Mouse (Mus musculus) hindbrain, embryonic 10.5 days (tissue): ENCODE data around the gene Soat2. TPM values are rescaled to one million over a fixed set of nuclear protein-coding genes. Genes with fewer than 3 reads are reported as not detected.

Experiments used
- DNase-seq: peaks from one replicate; pipeline ENCODE4 v3.0.0-alpha.2; 2017; ENCODE audit warnings: low spot score
- H3K27ac ChIP-seq: fragments of 300-500 bp; sonication (generic); 2 replicates; pipeline ENCODE4 v1.5.1; 2016; ENCODE audit warnings: mild to moderate bottlenecking, moderate library complexity
- H3K27me3 ChIP-seq: fragments of 300-500 bp; sonication (generic); 2 replicates; pipeline ENCODE4 v1.6.1; 2016; ENCODE audit warnings: mild to moderate bottlenecking; ENCODE audit not compliant: poor library complexity, insufficient read depth, severe bottlenecking
- H3K36me3 ChIP-seq: fragments of 300-500 bp; sonication (generic); 2 replicates; pipeline ENCODE4 v1.6.1; 2016; ENCODE audit warnings: mild to moderate bottlenecking, moderate library complexity
- H3K4me1 ChIP-seq: fragments of 300-500 bp; sonication (generic); replicated peaks from 2 replicates; pipeline ENCODE4 v1.6.1; 2016; ENCODE audit warnings: mild to moderate bottlenecking
- H3K4me3 ChIP-seq: fragments of 300-500 bp; sonication (generic); 2 replicates; pipeline ENCODE4 v1.5.1; 2016; ENCODE audit warnings: mild to moderate bottlenecking, moderate library complexity
- H3K9me3 ChIP-seq: fragments of 300-500 bp; sonication (generic); 2 replicates; pipeline ENCODE4 v1.6.1; 2016; ENCODE audit warnings: mild to moderate bottlenecking, moderate library complexity
- WGBS: fragments of 180-500 bp; shearing (Covaris S2); methylation state at CpG from one replicate; pipeline ENCODE4 v1.1.7; 2016; 5-methylcytosine and 5-hydroxymethylcytosine counted together
- polyA plus RNA-seq: library from polyadenylated mRNA; unstranded; fragments of >200 nt; fragmentation: Nextera tagmentation; extraction: Ambion mirVana; gene quantifications from 2 replicates; pipeline ENCODE4 v1.2.1, GENCODE M21; 2016

Soat2 gene
- polyA plus RNA-seq, 1 experiment from 2014 or later = 0.38 TPM

- WGBS = 45% methylated on average over 13 of the region's 13 CpGs
- Histone ChIP-seq H3K4me3 (0 out of 2 replicates have a peak overlapping the region, but pooled peaks have one; percentile 48), H3K27ac (no peak overlapping the region), H3K36me3 (peaks cover 21% of the 10 kb centered on the region; the same call in 1 of the 2 replicates), H3K9me3 (no peaks in the 10 kb centered on the region), H3K27me3 (peaks cover 56% of the 10 kb centered on the region), H3K4me1 (peaks cover 67% of the 10 kb centered on the region)
- peak; percentile 73 for DNase-seq
Observed at GRCm38 (mm10) chr15:102107689-102108573, 42.4 kb upstream of the Soat2 start.

GRCm38 (mm10) chr15:102108651-102109525, 41.4 kb upstream of the Soat2 start:
- Histone ChIP-seq H3K36me3 (peaks cover 21% of the 10 kb centered on the region; the same call in 1 of the 2 replicates), H3K9me3 (no peaks in the 10 kb centered on the region), H3K27ac (no peak overlapping the region), H3K27me3 (peaks cover 47% of the 10 kb centered on the region), H3K4me1 (peaks cover 58% of the 10 kb centered on the region), H3K4me3 (no peak overlapping the region)
- 51% methylated on average over 18 of the region's 18 CpGs for WGBS
- peak; percentile 76 for DNase-seq

GRCm38 (mm10) chr15:102110271-102110670, 40.1 kb upstream of the Soat2 start:
- 91% methylated on average over 7 of the region's 7 CpGs for WGBS
- no peak overlapping the region for H3K4me3 ChIP-seq
- peaks cover 48% of the 10 kb centered on the region for H3K4me1 ChIP-seq
- H3K9me3 ChIP-seq = no peaks in the 10 kb centered on the region
- peaks cover 32% of the 10 kb centered on the region for H3K36me3 ChIP-seq
- peaks cover 33% of the 10 kb centered on the region for H3K27me3 ChIP-seq
- H3K27ac ChIP-seq = no peak overlapping the region
- DNase-seq = no peak

GRCm38 (mm10) chr15:102110701-102111494, 39.4 kb upstream of the Soat2 start:
- 80% methylated on average over 29 of the region's 29 CpGs for WGBS
- H3K27ac ChIP-seq = no peak overlapping the region
- peaks cover 38% of the 10 kb centered on the region for H3K36me3 ChIP-seq
- H3K9me3 ChIP-seq = no peaks in the 10 kb centered on the region
- peaks cover 27% of the 10 kb centered on the region for H3K27me3 ChIP-seq
- no peak overlapping the region for H3K4me3 ChIP-seq
- peaks cover 43% of the 10 kb centered on the region for H3K4me1 ChIP-seq
- DNase-seq = no peak

- 83% methylated on average over 11 of the region's 11 CpGs for WGBS
- H3K36me3 ChIP-seq = peaks cover 44% of the 10 kb centered on the region
- H3K4me3 ChIP-seq = no peak overlapping the region
- no peak for DNase-seq
- peaks cover 21% of the 10 kb centered on the region for H3K27me3 ChIP-seq
- H3K9me3 ChIP-seq = no peaks in the 10 kb centered on the region
- peaks cover 39% of the 10 kb centered on the region for H3K4me1 ChIP-seq
- no peak overlapping the region for H3K27ac ChIP-seq
Observed at GRCm38 (mm10) chr15:102111495-102111829, 38.9 kb upstream of the Soat2 start.

GRCm38 (mm10) chr15:102112181-102112580, 38.1 kb upstream of the Soat2 start:
- no peak overlapping the region for H3K27ac ChIP-seq
- peaks cover 14% of the 10 kb centered on the region for H3K27me3 ChIP-seq
- DNase-seq = no peak
- WGBS = 89% methylated on average over 6 of the region's 6 CpGs
- H3K9me3 ChIP-seq = no peaks in the 10 kb centered on the region
- H3K36me3 ChIP-seq = peaks cover 51% of the 10 kb centered on the region
- H3K4me3 ChIP-seq = no peak overlapping the region
- H3K4me1 ChIP-seq = peaks cover 35% of the 10 kb centered on the region

- no peaks in the 10 kb centered on the region for H3K9me3 ChIP-seq
- 86% methylated on average over 8 of the region's 8 CpGs for WGBS
- DNase-seq = no peak
- no peak overlapping the region for H3K4me3 ChIP-seq
- peaks cover 35% of the 10 kb centered on the region for H3K4me1 ChIP-seq
- peaks cover 7% of the 10 kb centered on the region for H3K27me3 ChIP-seq
- peaks cover 57% of the 10 kb centered on the region for H3K36me3 ChIP-seq
- H3K27ac ChIP-seq = no peak overlapping the region
Observed at GRCm38 (mm10) chr15:102112827-102113226, 37.5 kb upstream of the Soat2 start.

- DNase-seq = no peak
- peaks cover 66% of the 10 kb centered on the region for H3K36me3 ChIP-seq
- 81% methylated on average over 4 of the region's 4 CpGs for WGBS
Observed at GRCm38 (mm10) chr15:102113674-102114073, 36.7 kb upstream of the Soat2 start.

GRCm38 (mm10) chr15:102114651-102115260, 35.6 kb upstream of the Soat2 start:
- Histone ChIP-seq H3K36me3 (peaks cover 74% of the 10 kb centered on the region), H3K27ac (no peak overlapping the region), H3K27me3 (no peaks in the 10 kb centered on the region), H3K9me3 (no peaks in the 10 kb centered on the region), H3K4me1 (peaks cover 34% of the 10 kb centered on the region), H3K4me3 (no peak overlapping the region)
- DNase-seq = no peak
- WGBS = 86% methylated on average over 7 of the region's 7 CpGs

More at GRCm38 (mm10) chr15:102113674-102114073, 36.7 kb upstream of the Soat2 start:
- Histone ChIP-seq H3K4me1 (peaks cover 38% of the 10 kb centered on the region), H3K27ac (no peak overlapping the region), H3K9me3 (no peaks in the 10 kb centered on the region), H3K27me3 (no peaks in the 10 kb centered on the region), H3K4me3 (no peak overlapping the region)

- 67% methylated on average over 9 of the region's 9 CpGs for WGBS
- Histone ChIP-seq H3K36me3 (peaks cover 80% of the 10 kb centered on the region), H3K9me3 (no peaks in the 10 kb centered on the region), H3K4me3 (no peak overlapping the region), H3K27me3 (no peaks in the 10 kb centered on the region), H3K4me1 (peaks cover 32% of the 10 kb centered on the region), H3K27ac (no peak overlapping the region)
- no peak for DNase-seq
Observed at GRCm38 (mm10) chr15:102115731-102116231, 34.5 kb upstream of the Soat2 start.

- Histone ChIP-seq H3K27me3 (no peaks in the 10 kb centered on the region), H3K36me3 (peaks cover 80% of the 10 kb centered on the region), H3K4me1 (peaks cover 26% of the 10 kb centered on the region), H3K9me3 (no peaks in the 10 kb centered on the region), H3K27ac (no peak overlapping the region), H3K4me3 (no peak overlapping the region)
- 77% methylated on average over 11 of the region's 11 CpGs for WGBS
- DNase-seq = no peak
Observed at GRCm38 (mm10) chr15:102116753-102117415, 33.4 kb upstream of the Soat2 start.
